Mouse (Mus musculus) heart, adult 2 months (tissue): Measurements from ENCODE around the gene Ankrd53.

Experiments
- CTCF ChIP-seq: fragments of 200-600 bp; IDR thresholded peaks from 2 replicates; pipeline ENCODE4 v1.8.1; 2022; ENCODE audit warnings: antibody characterized with exemption, mild to moderate bottlenecking, moderate library complexity
- EP300 ChIP-seq: fragments of 200-500 bp; IDR thresholded peaks from 2 replicates; pipeline ENCODE4 v1.6.1; 2011; ENCODE audit warnings: low read depth, low read length, control low read depth; ENCODE audit not compliant: insufficient read depth
- POLR2A ChIP-seq: fragments of 200-500 bp; IDR thresholded peaks from 2 replicates; pipeline ENCODE4 v1.6.1; 2011; ENCODE audit warnings: mild to moderate bottlenecking, low read depth, low read length, control low read depth; ENCODE audit not compliant: insufficient read depth

GRCm38 (mm10) chr6:83795492-83795900, 33.1 kb downstream of the Ankrd53 start:
- no peak for TF ChIP-seq CTCF
- TF ChIP-seq POLR2A = no peak
- no peak for TF ChIP-seq EP300
